Mouse (Mus musculus): Measurements from ENCODE around the gene Midn.

DNA sequence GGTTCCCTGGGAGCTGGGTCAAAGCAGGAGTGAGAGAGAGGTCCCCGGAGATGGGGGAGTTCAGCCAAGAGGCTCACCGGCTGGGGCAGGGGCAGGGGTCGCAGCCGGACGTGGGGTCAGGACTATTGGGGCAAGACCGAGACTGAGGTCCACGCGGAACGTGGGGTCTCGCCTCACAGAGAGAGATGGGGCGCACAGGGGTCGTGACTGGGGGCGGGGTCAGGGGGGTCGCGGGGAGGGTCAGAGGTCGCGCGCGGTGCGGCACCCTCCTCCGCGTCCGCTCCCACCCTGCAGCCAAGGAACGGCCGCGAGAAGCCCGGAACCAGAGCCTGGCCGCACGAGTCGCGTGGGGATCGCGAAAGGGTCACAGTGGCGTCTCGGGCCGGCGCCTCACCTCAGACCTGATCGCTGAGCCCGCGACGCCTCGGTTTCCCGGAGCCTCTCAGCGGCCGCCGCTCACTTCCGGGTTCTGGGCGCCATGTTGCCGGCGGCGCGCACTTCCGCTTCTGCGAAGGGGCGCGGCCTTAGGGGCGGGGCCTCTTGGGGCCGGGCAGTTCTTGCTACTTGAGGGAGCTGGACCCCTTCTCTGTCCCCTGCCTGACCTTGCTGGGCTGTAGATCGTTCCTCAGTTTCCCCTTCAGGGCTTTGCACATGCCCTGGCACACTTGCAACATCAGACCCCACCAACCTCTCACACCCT lies 45.7 kb upstream of the Midn start:
- TF ChIP-seq CTCF (IDR thresholded peaks at IDR 0.05 in 2 of 3, conservative IDR thresholded peaks at IDR 0.05 in 1 of 3; ENCODE audit: control insufficient read depth in 1 of 3, insufficient read depth in 1 of 3, low read depth in 2 of 3, low read length in 3 of 3, poor library complexity in 1 of 3, severe bottlenecking in 1 of 3), result no peak
- peak; percentile 79 to 80; a peak in 3 of 4 replicates for TF ChIP-seq POLR2A (IDR thresholded peaks at IDR 0.05; ENCODE audit: control insufficient read depth in 1 of 2, insufficient read depth in 1 of 2, low read depth in 1 of 2, low read length in 2 of 2, poor library complexity in 1 of 2)
- peak; percentile 83 for TF ChIP-seq HCFC1 (IDR thresholded peaks at IDR 0.05; ENCODE audit: low read depth, low read length)
- no peak for TF ChIP-seq MAX (IDR thresholded peaks at IDR 0.05; ENCODE audit: low read length)
- TF ChIP-seq KAT2A (conservative IDR thresholded peaks at IDR 0.05; ENCODE audit: low read depth, low read length), result no peak; the same call in 1 of the 2 replicates
- TF ChIP-seq NRF1 (IDR thresholded peaks at IDR 0.05; ENCODE audit: insufficient read depth, low read depth, low read length, poor library complexity, severe bottlenecking), result 0 out of 2 replicates have a peak, but pooled peaks have one; percentile 33
- no peak for TF ChIP-seq UBTF (IDR thresholded peaks at IDR 0.05; ENCODE audit: borderline replicate concordance, insufficient read depth, low read depth, low read length)
- TF ChIP-seq E2F4 (IDR thresholded peaks at IDR 0.05; ENCODE audit: borderline replicate concordance, low read depth, low read length), result no peak
- TF ChIP-seq USF1 (IDR thresholded peaks at IDR 0.05; ENCODE audit: low read depth, low read length), result no peak
- TF ChIP-seq TAL1 (IDR thresholded peaks at IDR 0.05; ENCODE audit: low read length), result no peak

Data from MEL (cell line).